Mouse (Mus musculus): ENCODE data around the gene Gm17416.

Gene Gm17416

DNA sequence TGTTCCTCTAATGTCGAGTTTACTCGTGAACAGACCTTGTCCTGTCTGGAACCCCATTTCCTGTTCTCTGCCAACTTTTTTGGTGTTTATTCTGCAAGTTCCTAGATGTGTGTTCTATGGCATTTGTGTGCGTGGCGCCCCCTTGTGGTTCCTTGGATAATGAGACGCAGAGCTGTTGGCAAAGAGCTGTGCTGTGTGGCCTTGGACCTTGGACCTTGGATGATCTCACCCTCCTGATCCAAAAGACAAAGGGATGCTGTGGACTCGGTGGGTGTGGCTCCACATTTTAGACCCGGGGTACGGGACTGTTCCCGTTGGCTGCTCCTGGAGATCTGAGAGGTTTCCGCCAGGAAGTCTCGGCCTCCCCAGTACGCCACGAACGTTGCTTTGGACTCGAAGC, 34.9 kb downstream of the Gm17416 start, which contains the start of gene Defb36:
Gene Defb36, plus strand, starts transcription at position 271 of the 400 bp plus-strand sequence.
- DNase-seq (ENCODE audit: low read depth, low spot score) = no peak

DNA sequence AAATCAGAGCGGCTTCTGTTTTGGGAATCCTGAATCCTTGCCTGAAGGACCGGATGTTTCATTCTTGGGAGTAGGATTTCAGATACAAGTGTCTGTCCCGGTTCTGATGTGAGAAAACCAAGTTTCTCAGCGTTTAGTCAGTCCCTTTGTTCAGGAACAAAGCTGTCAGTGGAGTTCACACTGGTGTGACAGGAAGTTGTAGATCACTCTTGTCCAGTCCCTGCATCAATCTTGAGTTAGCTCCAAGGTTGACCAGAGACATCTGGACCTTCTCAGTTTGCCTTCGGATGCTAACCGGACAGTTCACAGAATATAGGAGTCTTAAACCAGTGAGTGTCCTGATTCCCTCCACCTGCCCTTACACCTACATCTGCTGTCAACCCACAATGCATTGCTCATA, 38.6 kb downstream of the Gm17416 start:
- DNase-seq (ENCODE audit: low read depth, low spot score) = no peak

DNA sequence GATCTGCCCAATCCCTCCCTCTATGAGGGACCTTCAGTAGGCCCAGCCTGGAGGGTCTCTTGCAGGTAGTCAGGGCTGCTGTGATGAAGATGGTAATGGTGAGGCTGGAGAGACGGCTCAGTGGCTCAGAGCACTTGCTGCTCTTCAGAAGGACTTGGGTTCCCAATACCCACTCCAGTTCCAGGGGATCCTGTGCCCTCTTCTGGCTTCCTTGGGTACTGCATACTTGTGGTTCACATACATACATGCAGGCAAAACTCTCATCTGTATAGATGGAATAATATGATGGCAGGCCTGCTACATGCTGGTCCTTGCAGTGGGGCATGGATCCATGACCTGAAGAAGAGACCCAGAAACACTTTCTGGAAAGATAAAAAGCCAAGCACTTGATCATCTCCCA, 39.6 kb downstream of the Gm17416 start:
- DNase-seq (ENCODE audit: low read depth, low spot score) = no peak

DNA sequence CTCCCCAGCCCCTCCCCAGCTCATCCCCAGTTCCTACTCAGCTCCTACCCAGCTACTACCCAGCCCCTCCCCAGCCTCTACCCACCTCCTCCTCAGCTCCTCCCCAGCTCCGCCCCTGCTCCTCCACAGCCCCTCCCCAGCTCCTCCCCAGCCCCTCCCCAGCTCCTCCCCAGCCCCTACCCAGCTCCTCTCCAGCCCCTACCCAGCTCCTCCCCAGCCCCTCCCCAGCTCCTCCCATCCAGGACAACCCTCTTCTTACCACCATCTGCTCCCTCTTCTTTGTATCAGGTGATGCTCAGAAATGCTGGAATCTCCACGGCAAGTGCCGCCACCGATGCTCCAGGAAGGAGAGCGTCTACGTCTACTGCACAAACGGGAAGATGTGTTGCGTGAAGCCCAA, 43.1 kb downstream of the Gm17416 start:
- DNase-seq (ENCODE audit: low read depth, low spot score) = no peak

DNA sequence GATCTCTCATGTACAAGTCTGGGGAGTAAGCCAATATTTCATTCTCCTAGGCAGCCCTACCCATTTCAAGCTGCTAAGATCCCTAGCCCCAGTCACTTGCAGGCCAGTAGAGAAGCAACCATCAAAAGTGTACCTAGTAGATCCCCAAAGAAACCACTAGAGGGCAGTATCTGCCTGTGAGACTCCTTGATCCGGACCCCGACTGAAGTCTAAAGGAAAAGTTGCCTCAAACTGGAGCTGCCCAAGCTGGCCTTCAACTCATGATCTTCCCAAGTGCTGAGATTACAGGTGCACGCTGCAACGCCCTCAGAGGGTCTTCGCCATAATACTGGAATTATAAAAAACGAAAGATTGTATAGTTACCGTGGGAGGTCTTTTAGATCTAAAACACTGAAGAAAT, 46.4 kb downstream of the Gm17416 start:
- peak; percentile 36 for DNase-seq (ENCODE audit: low read depth, low spot score)

DNA sequence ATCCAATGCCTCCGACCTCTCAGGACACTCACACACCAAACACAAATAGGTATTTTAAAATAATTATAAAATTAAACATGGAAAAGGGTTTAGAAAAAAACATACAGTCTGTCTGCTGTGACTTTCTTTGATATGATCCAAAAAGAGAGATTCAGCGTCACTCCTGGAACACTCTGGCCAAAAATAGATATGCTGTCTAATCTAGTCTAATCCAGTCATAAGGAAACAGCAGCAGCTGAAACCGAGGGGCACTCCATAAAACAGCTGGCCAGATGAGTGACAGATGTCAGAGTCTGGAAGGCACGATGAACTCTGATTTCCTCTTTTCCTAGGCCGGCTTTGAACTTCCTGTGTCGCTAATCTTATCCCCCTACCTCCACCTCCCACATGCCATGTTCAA, 47.3 kb downstream of the Gm17416 start:
- DNase-seq (ENCODE audit: low read depth, low spot score) = no peak

DNA sequence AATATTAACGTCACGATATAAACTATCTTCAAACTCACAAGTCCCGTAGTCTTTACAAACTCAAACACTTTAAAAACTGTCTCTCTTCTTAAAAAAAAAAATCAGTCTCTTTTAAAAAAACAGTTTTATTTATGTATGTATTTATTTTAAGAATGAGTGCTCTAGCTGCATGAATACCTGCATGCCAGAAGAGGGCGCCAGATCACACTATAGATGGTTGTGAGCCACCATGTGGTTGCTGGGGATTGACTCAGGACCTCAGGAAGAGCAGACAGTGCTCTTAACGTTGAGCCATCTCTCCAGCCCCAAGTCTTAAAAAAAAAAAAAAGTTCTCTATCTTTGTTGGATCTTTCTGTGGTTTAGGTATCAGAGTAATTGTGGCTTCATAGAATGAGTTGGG, 48.2 kb downstream of the Gm17416 start:
- no peak for DNase-seq (ENCODE audit: low read depth, low spot score)
